Mouse (Mus musculus) layer of hippocampus, adult 8-10 months (tissue): ENCODE results near the gene Ube3b. TPM values are rescaled to one million over a fixed set of nuclear protein-coding genes. Genes with fewer than 3 reads are reported as not detected.
A peak's percentile ranks its signal among the peaks of the same experiment; 100 is the strongest.

Experiments used
- DNase-seq, 2 experiments: peaks; one replicate each; pipeline ENCODE4 v3.0.0; 2022; ENCODE audit warnings: low spot score in 2 of 2
- total RNA-seq, 4 experiments: library from RNA; stranded (reverse); gene quantifications; 2 replicates each; pipeline ENCODE4 v1.2.4; 2022

Gene Ube3b
- total RNA-seq, 4 experiments from 2014 or later = 74.5 to 85.7 (median 77.6) TPM

- DNase-seq = peak in 1 of 2 experiments; percentile 25
Observed at GRCm38 (mm10) chr5:114423961-114424360, 43.6 kb downstream of the Ube3b start.

- no peak for DNase-seq
Observed at GRCm38 (mm10) chr5:114426732-114427131, 46.3 kb downstream of the Ube3b start.

- DNase-seq = no peak
Observed at GRCm38 (mm10) chr5:114428621-114429020, 48.2 kb downstream of the Ube3b start.

- DNase-seq = no peak
Observed at GRCm38 (mm10) chr5:114429781-114430180, 49.4 kb downstream of the Ube3b start.

GRCm38 (mm10) chr5:114434359-114434758 is 54.0 kb downstream of the Ube3b start:
- DNase-seq = no peak

GRCm38 (mm10) chr5:114435588-114435987 is 55.2 kb downstream of the Ube3b start:
- no peak for DNase-seq

- peak; percentile 98 to 99 for DNase-seq
Observed at GRCm38 (mm10) chr5:114443566-114444367, 63.4 kb downstream of the Ube3b start, which contains the start of the genes Mmab and Mvk. Gene Mmab, minus strand, starts transcription at chr5:114444060. Gene Mvk, plus strand, starts transcription at chr5:114444269.

GRCm38 (mm10) chr5:114444368-114444692 is 63.9 kb downstream of the Ube3b start:
- DNase-seq = no peak

GRCm38 (mm10) chr5:114449011-114449410 is 68.6 kb downstream of the Ube3b start:
- no peak for DNase-seq

GRCm38 (mm10) chr5:114456287-114456686 is 75.9 kb downstream of the Ube3b start:
- DNase-seq = no peak

GRCm38 (mm10) chr5:114456995-114457605 is 76.7 kb downstream of the Ube3b start:
- DNase-seq = no peak

- DNase-seq = peak; percentile 68 to 77
Observed at GRCm38 (mm10) chr5:114461238-114461637, 80.8 kb downstream of the Ube3b start.

GRCm38 (mm10) chr5:114462067-114463040 is 81.9 kb downstream of the Ube3b start:
- no peak for DNase-seq

- DNase-seq = no peak
Observed at GRCm38 (mm10) chr5:114464561-114464960, 84.2 kb downstream of the Ube3b start.

GRCm38 (mm10) chr5:114465641-114466040 is 85.2 kb downstream of the Ube3b start:
- DNase-seq = no peak

GRCm38 (mm10) chr5:114467019-114467418 is 86.6 kb downstream of the Ube3b start:
- DNase-seq = no peak

GRCm38 (mm10) chr5:114467430-114467829 is 87.0 kb downstream of the Ube3b start:
- DNase-seq = peak; percentile 50 to 64

- no peak for DNase-seq
Observed at GRCm38 (mm10) chr5:114468007-114468406, 87.6 kb downstream of the Ube3b start.

- no peak for DNase-seq
Observed at GRCm38 (mm10) chr5:114470359-114470758, 90.0 kb downstream of the Ube3b start.
